Mouse (Mus musculus) fibroblast of lung, adult 2 months (primary cell): ENCODE measurements around the gene Dda1.
"Not testable (repeated sequence)": the region's sequence is repeated elsewhere in the genome, so short reads cannot be mapped to it uniquely, and the experiment has no call there.

Experiments
- DNase-seq: peaks from one replicate; pipeline ENCODE4 v3.0.0-alpha.2; 2011; ENCODE audit warnings: low read depth

Gene Dda1

DNA sequence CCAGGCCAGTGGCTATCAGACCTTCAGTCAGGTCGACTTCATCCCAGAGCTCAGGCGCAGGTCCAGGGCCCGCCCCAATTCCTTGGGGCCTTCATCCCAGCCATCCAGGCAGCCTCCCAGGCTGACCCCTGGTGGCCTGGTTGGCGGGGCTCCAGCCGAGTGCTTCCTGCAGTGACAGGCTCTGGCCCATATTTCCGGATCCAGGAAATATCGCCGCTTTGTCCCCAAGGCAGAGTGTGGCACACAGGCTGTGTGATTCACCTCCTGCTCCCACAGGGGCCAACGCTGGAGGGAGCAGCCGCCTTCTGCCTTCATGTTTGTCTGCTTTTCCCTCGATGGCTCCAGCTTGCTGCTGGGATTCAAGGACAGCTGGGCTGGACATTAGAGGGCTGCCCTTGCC is 27.5 kb downstream of the Dda1 start:
- DNase-seq = no peak

DNA sequence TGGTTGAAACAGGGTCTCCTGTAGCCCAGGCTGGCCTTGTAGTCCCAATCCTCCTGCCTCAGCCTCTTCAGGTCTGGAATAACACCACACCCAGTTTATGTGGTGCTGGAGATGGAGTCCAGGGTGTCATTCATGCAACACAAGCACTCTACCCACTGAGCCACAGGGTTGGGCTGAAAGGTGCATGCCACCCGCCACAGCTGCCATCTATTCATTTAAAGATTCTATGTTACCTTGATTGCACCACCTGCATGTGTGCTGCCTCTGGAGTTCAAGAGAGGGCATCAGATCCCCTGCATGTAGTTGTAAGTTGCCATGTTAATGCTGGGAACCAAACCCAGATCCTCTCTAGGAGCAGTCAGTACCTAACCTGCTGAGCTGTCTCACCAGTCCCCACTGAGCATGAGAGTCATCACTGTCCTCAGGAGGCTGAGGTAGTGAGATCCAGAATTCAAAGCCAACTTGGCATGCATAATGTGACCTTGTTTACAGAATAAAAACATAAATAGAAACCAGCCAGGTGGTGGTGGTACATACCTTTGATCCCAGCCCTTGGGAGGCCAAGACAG is 28.2 kb downstream of the Dda1 start:
- no peak for DNase-seq

DNA sequence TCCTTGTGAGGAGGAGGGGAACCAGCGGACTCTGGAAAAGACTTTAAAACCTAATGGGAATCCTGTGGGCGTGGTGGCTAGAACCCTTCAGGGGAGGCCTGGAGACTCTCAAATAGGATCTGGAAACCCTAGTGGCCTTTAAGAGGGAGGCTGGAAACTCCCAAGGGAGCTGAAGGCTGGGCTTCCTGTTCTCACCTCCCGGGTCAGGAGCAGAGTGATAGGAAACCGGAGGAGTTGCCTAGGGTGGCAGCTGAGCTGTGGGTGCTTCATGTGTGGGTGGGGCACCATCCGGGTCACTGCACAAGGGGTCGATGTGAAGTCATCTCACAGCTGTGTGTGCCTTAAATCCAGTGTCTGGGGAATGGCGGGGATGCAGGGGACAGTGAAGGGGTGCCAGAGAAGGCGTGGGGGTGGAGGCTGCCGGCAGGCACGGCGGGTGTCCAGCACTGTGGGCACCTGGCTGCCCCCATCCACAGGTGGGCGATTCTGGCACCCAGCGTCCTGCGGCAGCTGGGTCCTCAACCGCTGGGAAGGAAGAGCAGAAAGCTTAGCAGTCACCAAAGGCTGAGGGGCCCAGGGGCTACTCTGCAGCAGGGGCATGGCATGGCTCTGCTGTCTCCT is 29.0 kb downstream of the Dda1 start:
- no peak for DNase-seq

DNA sequence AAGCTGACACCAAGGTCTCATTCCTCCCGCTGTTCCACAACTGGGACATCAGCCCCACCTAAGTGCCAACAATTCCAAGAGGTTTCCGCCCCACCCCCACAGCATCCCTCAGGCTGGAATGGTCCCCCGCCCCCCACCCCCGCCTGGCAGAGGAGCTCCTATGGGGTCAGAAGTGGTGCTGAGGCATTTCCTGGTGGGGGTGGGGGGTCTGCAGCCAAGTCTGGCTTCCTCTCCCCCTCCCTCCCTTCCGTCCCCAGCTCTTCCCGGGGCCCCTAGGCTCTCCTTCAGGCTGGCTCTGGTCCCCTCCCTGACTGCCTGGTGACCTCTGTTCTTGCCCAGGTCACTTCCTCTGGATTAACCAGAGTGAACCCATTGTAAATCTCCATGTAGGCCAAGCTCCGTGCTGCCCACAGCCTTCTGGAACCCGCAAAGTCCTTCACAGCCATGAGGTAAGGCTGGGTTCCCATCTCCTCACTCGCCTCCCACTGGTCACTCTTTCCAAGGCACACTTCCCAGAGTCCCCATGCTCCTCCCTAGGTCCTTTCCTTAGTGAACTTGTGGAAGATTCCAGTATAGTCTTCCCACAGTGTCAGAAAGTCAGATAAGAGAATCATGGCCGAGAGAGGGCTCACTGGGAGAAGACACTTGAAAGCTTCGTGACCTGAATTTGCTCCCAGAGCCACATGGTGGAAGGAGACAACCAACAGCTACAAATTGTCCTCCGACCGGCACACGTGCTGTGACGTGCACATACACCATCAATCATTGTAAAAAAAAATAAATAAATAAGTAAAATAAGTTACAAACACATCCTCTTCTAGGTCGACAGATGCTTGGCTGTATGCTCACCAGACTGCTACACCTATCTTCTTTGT is 30.1 kb downstream of the Dda1 start:
- no peak for DNase-seq

DNA sequence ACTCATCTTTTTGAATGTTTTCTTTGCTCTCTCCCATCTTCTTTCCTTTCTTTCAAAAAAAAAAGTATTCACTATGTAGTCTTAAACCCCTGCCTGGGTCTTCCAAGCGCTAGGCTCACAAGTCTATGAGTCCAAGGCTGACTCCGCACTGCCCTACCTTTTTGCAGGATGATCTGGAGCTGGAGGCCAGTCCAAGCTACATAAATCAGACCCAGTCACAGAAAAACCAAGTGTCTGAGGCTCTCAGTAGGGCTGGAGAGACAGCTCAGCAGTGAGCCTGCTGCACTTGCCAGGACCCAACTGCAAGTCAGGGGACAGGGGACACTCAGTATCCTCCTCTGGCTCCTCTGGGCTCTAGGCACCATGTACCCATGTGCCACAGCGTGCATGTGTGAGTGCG is 35.4 kb downstream of the Dda1 start:
- DNase-seq = no peak

DNA sequence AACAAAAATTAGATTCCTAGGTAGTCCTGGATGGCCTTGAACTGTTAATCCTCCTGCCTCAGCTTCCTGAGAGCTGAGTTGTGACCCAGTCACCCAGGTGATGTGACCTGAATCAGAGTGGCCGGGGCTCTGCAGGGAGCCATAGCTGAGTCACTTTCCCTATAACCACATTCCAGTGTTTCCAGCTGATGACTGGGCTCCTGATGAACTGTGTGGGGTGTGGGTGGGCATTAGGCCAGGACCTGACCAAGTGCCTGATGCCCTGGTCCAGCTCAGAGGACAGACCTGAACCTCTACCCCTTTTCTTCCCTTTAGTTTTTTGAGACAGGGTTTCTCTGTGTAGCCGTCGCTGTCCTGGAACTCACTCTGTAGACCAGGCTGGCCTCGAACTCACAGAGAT is 36.3 kb downstream of the Dda1 start:
- no peak for DNase-seq

DNA sequence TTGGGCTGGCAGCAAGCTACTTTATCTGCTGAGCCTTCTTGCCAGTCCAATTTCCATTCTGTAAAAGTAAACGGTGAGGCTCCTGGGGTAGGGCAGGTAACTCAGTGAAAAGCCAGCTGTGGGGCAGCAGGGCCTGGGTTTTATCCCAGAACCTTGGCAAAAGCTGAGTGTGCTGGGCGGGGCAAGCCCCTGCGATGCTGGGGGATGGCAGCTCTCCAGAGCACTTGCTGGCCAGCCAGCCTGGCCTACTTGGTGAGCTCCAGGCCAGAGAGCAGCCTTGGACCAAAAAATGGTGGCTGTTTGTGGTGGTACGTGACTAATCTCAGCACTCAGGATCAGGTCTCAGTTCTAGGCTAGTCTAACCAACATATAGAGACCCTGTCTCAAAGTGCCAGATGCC is 37.0 kb downstream of the Dda1 start:
- peak; percentile 50 for DNase-seq

DNA sequence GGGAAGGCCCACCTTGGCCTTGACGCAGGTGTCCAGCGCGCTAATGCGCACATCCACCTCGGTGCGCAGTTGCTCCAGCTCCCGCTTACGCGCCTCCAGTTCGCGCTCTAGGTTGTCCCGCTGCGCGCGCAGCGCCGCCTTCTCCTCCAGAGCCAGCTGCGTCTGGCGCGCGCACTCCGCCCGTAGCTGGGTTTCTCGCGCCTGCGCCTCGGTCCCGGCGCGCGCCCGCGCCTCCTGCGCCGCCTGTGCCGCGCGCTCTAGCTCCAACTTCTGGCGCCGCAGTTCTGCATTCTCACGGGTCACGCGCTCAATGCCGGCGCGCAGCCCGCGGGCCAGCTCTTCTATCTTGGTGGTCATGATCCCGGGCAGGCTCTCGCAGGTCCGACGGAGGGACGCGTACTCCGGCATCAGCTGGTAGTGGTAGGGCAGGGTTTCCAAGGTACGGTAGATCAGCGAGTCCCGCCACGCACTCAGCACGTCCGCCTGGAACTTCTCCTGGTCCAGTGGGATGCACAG is 38.6 kb downstream of the Dda1 start:
- DNase-seq = peak; percentile 66

DNA sequence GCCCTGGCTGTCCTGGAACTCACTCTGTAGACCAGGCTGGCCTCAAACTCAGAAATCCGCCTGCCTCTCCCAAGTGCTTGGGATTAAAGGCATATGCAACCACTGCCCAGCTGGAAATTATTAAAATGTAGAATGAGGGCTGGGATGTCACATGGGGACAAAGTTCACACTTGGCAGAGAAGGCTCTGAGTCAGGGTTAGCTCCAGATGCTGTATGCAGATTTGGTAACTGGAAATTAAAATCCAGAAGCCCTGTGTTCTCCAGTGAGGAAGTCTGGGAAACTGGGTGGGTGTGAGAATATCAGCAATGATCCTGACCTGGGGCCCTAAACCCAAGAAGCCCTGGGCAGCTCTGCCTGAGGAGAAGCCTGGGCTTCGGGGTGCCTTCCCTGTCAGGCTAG is 40.3 kb downstream of the Dda1 start:
- peak; percentile 71 for DNase-seq

DNA sequence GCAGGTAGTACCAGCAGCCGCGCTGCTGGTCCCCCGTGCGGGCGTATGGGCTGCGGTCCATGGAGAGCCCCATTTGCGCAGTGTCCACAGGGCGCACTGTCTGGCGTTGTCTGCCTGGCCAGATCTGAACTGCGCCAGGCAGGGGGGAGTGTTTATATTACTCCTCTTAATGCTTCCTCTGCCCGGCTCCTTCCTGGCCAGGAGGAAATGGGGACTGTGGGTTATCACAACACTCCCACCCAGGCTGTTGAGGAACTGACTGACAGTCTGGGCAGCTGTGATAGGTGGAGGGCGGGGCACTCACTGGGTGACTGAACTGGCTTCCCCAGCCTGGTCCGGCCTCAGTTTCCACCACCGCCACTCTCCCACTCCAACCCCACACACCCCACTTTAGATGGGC is 42.6 kb downstream of the Dda1 start, which contains the start of gene Plvap:
TSS of gene Plvap (minus strand) at position 109 of the 400 bp plus-strand sequence.
- DNase-seq = no peak

DNA sequence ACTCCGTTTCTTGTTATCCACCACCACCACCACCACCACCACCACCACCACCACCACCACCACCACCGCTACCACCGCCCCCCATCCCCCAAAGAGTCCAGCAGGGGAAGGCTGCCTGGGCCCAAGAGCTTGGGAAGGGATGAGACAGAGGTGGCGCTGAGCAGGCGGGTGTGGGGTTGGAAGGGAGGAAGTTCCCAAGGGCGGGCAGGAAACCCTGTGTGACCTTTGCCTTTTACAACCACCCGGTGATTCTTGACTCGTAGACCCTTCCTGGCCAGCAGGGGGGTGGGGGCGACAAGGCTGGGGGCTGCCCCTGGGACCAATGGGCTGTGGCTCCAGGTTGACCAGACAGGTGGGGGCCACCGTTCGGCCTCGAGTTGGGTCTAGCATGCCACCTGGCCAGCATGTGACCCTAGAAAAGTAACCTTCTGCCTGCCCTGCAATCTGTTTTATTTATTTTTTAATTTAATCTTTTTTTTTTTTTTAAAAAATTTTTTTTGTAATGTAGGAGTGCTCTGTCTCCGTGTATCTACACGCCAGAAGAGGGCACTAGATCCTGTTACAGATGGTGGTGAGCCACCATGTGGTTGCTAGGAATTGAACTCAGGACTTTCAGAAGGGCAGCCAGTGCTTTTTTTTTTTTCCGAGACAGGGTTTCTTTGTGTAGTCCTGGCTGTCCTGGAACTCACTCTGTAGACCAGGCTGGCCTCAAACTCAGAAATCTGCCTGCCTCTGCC is 44.2 kb downstream of the Dda1 start:
- DNase-seq = no peak

DNA sequence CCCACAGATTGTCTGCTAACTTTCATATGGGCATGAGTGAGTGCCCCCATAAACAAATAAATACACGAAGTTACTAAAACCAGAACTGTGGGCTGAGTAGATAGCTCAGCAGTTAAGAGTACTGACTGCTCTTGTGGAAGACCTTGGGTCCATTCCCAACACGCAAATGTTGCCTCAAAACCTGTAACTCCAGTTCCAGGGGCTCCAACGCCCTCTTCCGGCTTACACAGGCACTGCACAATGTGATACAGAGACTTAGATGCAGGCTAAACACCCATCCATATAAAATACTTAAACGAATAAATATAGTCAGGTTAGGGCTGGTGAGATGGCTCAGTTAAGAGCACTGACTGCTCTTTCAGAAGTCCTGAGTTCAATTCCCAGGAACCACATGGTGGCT is 46.0 kb downstream of the Dda1 start:
- DNase-seq = no peak

DNA sequence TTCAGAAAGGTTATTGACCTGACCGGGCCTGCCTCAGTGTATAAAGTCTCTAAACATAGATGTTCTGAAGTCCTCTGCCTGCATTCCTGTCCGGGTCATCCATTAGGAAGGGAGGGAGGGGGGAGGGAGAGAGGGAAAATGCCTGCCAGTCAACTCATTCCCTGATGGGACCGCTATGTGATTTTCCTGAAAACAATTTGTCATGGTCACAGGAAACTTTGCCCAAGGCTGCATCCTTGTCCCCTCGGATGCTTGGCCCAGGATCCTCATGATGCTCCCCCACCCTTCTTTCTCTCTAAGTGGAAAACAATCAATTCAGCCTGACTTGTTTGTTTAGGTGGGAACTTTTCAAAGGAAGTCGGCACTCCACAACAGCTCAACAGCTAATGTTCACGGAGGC is 47.8 kb downstream of the Dda1 start:
- DNase-seq = no peak

DNA sequence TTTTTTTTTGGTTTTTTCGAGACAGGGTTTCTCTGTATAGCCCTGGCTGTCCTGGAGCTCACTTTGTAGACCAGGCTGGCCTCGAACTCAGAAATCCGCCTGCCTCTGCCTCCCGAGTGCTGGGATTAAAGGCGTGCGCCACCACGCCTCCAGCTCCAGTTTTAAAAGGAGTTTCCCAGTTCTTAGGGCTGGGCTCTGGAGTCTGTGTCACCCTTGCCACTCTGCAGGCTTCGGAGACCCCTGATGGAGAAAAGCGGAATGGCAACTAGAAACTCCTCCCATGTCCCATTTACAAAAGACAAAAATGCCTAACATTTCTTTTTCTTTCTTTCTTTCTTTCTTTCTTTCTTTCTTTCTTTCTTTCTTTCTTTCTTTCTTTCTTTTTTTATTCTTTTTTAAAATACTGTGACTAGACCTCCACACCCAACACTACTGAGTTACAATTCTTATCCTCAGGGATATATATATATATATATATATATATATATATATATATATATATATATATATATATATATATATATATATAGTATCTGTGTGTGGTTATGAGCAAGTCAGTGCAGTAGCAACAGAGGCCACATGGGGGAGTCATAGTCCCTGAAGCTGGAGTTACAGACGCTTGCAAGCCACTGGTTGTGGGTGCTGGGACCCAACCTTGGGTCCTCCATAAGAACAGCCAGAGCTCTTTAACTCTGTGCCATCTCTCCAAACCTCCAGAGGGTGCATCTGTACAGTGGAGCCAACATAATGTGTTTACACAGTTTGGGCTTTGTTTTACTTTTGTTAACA is 50.2 kb downstream of the Dda1 start:
- DNase-seq = not testable (repeated sequence)

DNA sequence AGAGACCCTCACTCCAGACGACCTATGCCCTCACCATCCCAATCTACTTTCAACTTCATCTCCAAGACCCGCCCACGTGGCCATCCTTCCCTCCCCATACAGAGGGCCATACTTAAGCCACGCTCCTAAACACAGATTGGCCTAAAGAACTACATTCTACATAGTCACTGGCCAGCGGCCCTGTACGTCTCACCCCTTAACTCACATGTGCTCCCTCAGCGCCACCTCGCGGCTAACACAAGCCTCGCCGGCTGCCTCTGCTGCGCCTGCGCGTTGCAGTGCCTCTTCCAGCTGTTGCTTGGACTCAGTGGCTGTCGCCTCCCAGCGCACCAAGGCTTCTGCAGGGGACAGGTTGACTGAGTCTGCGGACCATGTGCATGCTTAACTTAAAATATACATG is 52.6 kb downstream of the Dda1 start:
- DNase-seq = peak; percentile 93

DNA sequence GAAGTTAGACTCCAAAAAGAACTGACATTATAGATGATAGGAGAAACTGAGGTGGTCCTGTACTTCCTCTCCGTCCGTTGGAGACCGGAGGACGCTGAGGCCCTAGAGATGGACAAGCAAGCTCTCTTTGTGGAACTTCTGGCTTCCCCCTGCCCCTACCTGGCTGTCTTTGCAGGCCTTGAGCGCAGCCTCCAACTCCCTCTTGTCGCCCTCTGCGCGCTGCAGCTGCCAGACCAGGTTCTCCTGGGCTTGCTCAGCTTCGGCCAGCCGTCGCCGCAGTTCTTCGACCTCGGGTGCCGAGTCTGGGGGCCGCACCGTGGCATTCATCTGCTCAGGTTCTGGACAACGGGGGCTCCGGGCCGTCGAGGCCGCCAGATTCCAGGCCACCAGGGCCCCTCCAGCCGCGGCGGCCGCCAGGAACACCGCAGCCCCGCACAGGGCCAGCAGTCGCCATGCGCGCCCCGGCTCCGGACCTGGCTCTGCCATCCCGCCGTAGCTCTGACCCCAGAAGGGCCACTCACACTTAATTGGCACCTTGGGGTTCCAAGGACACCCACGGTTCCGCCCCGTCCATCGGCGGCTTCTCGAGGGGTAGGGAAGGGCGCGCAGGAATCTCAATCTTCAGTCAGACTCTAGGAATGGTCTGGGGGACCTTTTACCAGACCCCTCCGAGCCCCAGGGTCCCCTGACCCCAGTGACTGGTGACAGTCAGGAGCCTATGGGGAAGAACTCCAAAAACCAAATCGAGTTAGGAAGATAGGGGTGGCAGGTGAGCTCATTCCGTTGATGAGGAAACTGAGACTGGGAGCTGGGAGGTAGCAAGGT is 56.4 kb downstream of the Dda1 start, which contains the start of gene Ccdc194:
TSS of gene Ccdc194 (minus strand) at position 486 of the 825 bp plus-strand sequence.
- no peak for DNase-seq
